Mouse (Mus musculus): Measurements from ENCODE around the gene Mmp7. TPM values are rescaled to one million over a fixed set of nuclear protein-coding genes. Genes with fewer than 3 reads are reported as not detected.

Gene Mmp7
- polyA plus RNA-seq, 1 experiment, result 484 TPM

DNA sequence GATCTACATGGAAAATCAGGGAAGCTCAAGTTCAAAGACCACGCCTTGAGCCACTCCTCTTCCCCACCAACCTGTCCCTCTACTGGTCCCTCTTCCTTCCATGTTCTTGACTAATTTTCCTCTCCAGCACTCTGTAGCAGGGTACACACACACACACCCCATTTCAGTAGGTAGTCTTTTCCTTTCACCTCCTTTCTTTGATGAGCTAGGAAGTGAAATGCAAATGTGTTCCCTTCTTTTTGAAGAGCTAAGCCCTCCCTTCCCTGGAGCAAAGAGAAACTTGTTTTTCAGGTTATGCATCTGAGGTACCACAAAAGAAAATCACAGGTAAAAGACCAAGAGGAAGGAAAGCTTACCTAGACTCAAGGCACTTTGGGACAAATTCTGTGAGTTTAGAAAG is 29.7 kb downstream of the Mmp7 start:
- no peak for DNase-seq (ENCODE audit: low read depth, low spot score)
- 83% methylated on average over 1 of the region's 1 CpGs for WGBS

GRCm38 (mm10) chr9:7728997-7729396 is 37.1 kb downstream of the Mmp7 start:
- no peak for DNase-seq (ENCODE audit: low read depth, low spot score)
- WGBS, result 89% methylated on average over 4 of the region's 4 CpGs

GRCm38 (mm10) chr9:7742696-7743095 is 50.8 kb downstream of the Mmp7 start:
- no peak for DNase-seq (ENCODE audit: low read depth, low spot score)
- WGBS, result 57% methylated on average over 1 of the region's 1 CpGs

DNA sequence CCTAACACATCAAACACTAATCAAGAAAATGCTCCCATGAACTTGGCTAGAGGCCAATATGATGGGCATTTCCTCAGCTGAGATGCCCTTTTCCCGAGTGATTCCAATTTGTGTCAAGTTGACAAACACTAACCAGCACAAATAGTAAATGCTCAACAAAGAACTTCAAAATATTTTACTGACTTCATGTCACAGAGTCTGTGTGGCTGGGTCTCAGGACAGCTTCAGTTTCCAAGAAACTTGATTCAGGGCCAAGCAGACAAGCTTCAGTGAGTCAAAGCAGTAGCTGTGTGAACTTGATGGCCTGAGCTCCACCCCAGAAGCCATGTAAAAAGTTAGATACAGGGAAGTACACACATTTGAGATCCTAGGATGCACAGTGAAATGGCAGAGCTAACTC is 52.3 kb downstream of the Mmp7 start:
- 37% methylated on average over 1 of the region's 1 CpGs for WGBS
- DNase-seq (ENCODE audit: low read depth, low spot score), result no peak

DNA sequence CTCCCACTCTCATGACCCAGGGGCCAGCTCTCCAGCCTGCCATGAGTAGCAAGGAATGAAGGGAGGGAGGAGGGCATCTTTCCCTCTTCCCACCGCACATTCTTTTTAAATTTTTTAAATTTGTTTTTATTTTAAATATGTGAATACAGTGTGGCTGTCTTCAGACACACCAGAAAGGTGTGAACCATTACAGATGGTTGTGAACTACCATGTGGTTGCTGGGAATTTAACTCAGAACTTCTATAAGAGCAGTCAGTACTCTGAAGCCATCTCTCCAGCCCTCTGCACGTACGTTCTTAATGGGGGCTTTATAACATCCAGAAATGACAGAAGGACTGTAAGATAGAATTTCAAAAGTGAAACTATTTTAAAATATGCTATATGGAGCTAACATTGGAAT is 57.0 kb downstream of the Mmp7 start:
- no peak for DNase-seq (ENCODE audit: low read depth, low spot score)
- 86% methylated on average over 3 of the region's 3 CpGs for WGBS

Other genes with a start within 250 kb of the Mmp7 start
- gene Mmp3, start 246.3 kb upstream of the Mmp7 start, polyA plus RNA-seq (2012; rRNA removed), result 0.92 and 1.3 TPM in 2 replicates
- 10.5 and 14.3 TPM in 2 replicates for gene Mmp10, start 189.7 kb upstream of the Mmp7 start, polyA plus RNA-seq (2012; rRNA removed)
- 0.04 TPM in 1 of 2 replicates, not detected in the other for gene Mmp8, start 133.6 kb upstream of the Mmp7 start, polyA plus RNA-seq (2012; rRNA removed)
- not detected in 2 replicates for gene Mmp27, start 120.7 kb upstream of the Mmp7 start, polyA plus RNA-seq (2012; rRNA removed)
- gene Mmp20, start 63.9 kb upstream of the Mmp7 start, polyA plus RNA-seq (2012; rRNA removed), result 0.08 and 0.29 TPM in 2 replicates
- gene Tmem123, start 72.0 kb downstream of the Mmp7 start, polyA plus RNA-seq (2012; rRNA removed), result 19.3 and 26.6 TPM in 2 replicates
- 9.4 and 15.0 TPM in 2 replicates for gene Birc2, start 145.0 kb downstream of the Mmp7 start, polyA plus RNA-seq (2012; rRNA removed)
- gene Birc3, start 181.1 kb downstream of the Mmp7 start, polyA plus RNA-seq (2012; rRNA removed), result 22.5 and 34.4 TPM in 2 replicates